Mouse (Mus musculus): ENCODE measurements around the gene Slc25a39. TPM values are rescaled to one million over a fixed set of nuclear protein-coding genes. Genes with fewer than 3 reads are reported as not detected.

Gene Slc25a39
- 388 and 390 TPM in 2 replicates for polyA plus RNA-seq (2015; fragmentation: Nextera tagmentation; extraction: Ambion mirVana)

GRCm38 (mm10) chr11:102407834-102408215, at the start of gene Slc25a39:
Slc25a39 (minus strand) TSS chr11:102407946.
- H3K9ac ChIP-seq, result peak within 1 kb of the TSS; percentile 96
- no peaks in the 10 kb centered on the region for H3K9me3 ChIP-seq (replicated peaks)
- H3K27me3 ChIP-seq, result peaks cover 6% of the 10 kb centered on the region
- peaks cover 65% of the 10 kb centered on the region for H3K4me1 ChIP-seq (replicated peaks)
- peak within 1 kb of the TSS; percentile 86 for H3K4me2 ChIP-seq
- no peak for ATAC-seq (ENCODE audit: low read depth)
- peaks cover 35% of the 10 kb centered on the region for H3K36me3 ChIP-seq
- DNase-seq, result no peak
- H3K27ac ChIP-seq, result peak within 1 kb of the TSS; percentile 97
- whole genome bisulfite sequencing (ENCODE audit: insufficient replicate concordance), result under 1% methylated on average over 19 of the region's 19 CpGs
- peak within 1 kb of the TSS; percentile 87 for H3K4me3 ChIP-seq (replicated peaks)

- peak; percentile 62 for DNase-seq
- H3K9me3 ChIP-seq (replicated peaks), result no peaks in the 10 kb centered on the region
- no peak overlapping the region for H3K27ac ChIP-seq
- H3K9ac ChIP-seq, result peak overlapping the region; percentile 43; the same call in 1 of the 2 replicates
- WGBS (ENCODE audit: insufficient replicate concordance), result 13% methylated on average over 40 of the region's 40 CpGs
- peaks cover 36% of the 10 kb centered on the region for H3K4me1 ChIP-seq (replicated peaks)
- H3K4me2 ChIP-seq, result peak overlapping the region; percentile 78
- peak overlapping the region; percentile 54 for H3K4me3 ChIP-seq (replicated peaks)
- H3K27me3 ChIP-seq, result peaks cover 29% of the 10 kb centered on the region
- ATAC-seq (ENCODE audit: low read depth), result peak; percentile 84
- H3K36me3 ChIP-seq, result no peaks in the 10 kb centered on the region
These were observed 48.1 kb upstream of the Slc25a39 start for GRCm38 (mm10) chr11:102455740-102456396.

- Histone ChIP-seq H3K9ac (no peak overlapping the region), H3K27ac (no peak overlapping the region), H3K27me3 (peaks cover 56% of the 10 kb centered on the region), H3K9me3 (replicated peaks) (no peaks in the 10 kb centered on the region), H3K4me3 (replicated peaks) (no peak overlapping the region), H3K36me3 (no peaks in the 10 kb centered on the region), H3K4me2 (no peak overlapping the region), H3K4me1 (replicated peaks) (peaks cover 28% of the 10 kb centered on the region)
- no peak for ATAC-seq (ENCODE audit: low read depth)
- DNase-seq, result no peak
- WGBS (ENCODE audit: insufficient replicate concordance), result 41% methylated on average over 10 of the region's 10 CpGs
These were observed 45.4 kb upstream of the Slc25a39 start for GRCm38 (mm10) chr11:102453131-102453530.

DNA sequence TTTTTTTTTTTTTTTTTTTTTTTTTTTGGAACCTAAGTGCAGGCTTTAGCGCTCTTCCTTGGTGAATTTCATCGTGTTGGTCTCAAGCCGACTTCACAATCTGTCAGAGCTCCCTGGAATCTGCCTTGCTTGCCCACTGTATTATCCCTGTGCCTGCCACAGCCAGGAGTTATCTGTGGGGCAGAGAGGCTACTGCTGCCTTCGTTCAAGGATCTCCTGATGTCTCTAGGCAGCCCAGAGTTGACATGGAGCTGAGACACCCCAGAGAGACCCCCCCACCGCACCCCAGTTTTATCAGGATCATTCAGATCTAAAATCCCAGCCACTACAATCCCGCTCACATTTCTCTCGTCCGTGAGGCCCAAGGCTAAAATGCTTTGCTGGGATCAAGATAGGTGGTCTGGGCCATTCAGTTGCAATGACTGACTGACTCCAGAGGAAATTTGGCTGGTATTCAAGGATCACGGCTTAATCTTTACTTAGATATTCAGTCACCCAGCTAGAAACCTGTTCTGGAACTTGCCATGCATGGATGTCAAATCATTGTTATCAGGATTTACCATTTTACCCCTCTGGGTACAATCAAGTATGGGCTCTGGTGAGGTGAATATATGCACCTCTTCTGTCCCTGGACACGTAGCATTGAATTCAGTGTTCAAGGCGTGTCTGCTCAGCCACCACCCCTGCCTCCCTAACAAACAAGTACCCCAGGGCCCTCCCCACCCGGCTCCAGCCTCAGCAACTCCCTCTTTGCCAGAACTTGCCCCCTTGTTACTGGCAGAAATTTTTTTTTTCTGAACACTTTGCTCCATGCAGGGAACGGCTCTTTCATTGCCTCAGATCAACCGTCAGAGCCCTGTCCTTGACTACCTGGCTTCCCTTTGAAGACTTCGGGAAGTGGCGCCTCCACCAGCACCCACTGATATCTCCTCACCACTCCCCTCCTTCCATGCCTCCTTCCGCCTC, 41.6 kb upstream of the Slc25a39 start:
- no peak overlapping the region for H3K4me2 ChIP-seq
- H3K36me3 ChIP-seq, result no peaks in the 10 kb centered on the region
- ATAC-seq (ENCODE audit: low read depth) (no peak), DNase-seq (no peak)
- peaks cover 29% of the 10 kb centered on the region for H3K4me1 ChIP-seq (replicated peaks)
- no peaks in the 10 kb centered on the region for H3K9me3 ChIP-seq (replicated peaks)
- WGBS (ENCODE audit: insufficient replicate concordance), result 43% methylated on average over 17 of the region's 17 CpGs
- H3K9ac ChIP-seq, result no peak overlapping the region
- H3K4me3 ChIP-seq (replicated peaks), result no peak overlapping the region
- H3K27ac ChIP-seq, result no peak overlapping the region
- H3K27me3 ChIP-seq, result peaks cover 85% of the 10 kb centered on the region

GRCm38 (mm10) chr11:102448327-102448726, 40.6 kb upstream of the Slc25a39 start:
- H3K4me2 ChIP-seq, result no peak overlapping the region
- no peak overlapping the region for H3K4me3 ChIP-seq (replicated peaks)
- H3K9ac ChIP-seq, result no peak overlapping the region
- no peaks in the 10 kb centered on the region for H3K36me3 ChIP-seq
- H3K27ac ChIP-seq, result no peak overlapping the region
- no peak for DNase-seq
- H3K9me3 ChIP-seq (replicated peaks), result no peaks in the 10 kb centered on the region
- WGBS (ENCODE audit: insufficient replicate concordance), result 18% methylated on average over 8 of the region's 8 CpGs
- peaks cover 29% of the 10 kb centered on the region for H3K4me1 ChIP-seq (replicated peaks)
- ATAC-seq (ENCODE audit: low read depth), result no peak
- peaks cover 92% of the 10 kb centered on the region for H3K27me3 ChIP-seq

DNA sequence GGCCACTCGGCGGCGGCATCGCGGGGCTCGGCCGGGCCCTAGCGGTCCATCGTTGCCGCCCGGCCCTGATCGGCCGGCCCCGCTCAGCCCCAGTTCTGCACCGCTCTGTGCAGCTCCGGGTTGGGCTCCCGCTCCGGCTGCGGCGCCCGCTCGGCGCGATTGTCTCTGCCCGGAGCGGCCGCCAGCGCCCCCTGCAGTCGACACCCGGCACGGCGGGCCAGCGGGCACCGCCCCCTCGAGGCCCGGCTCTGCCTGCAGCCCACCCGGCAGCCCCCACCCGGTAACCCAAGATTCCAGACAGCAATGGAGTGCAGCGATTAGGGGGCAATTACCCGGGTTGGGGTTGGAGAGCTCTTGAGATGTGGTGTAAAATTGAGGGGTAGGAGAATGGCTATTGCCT, 39.8 kb upstream of the Slc25a39 start, which contains the start of gene Fam171a2:
Gene Fam171a2 (minus strand): TSS at position 186 of the 400 bp plus-strand sequence.
- under 1% methylated on average over 40 of the region's 40 CpGs for WGBS (ENCODE audit: insufficient replicate concordance)
- Histone ChIP-seq H3K27ac (peak within 1 kb of the TSS; percentile 53), H3K9ac (peak within 1 kb of the TSS; percentile 72), H3K27me3 (peaks cover 90% of the 10 kb centered on the region), H3K36me3 (no peaks in the 10 kb centered on the region), H3K9me3 (replicated peaks) (no peaks in the 10 kb centered on the region), H3K4me2 (peak within 1 kb of the TSS; percentile 85), H3K4me1 (replicated peaks) (peaks cover 29% of the 10 kb centered on the region), H3K4me3 (replicated peaks) (peak within 1 kb of the TSS; percentile 65)
- DNase-seq, result peak; percentile 48
- peak; percentile 74 for ATAC-seq (ENCODE audit: low read depth)

DNA sequence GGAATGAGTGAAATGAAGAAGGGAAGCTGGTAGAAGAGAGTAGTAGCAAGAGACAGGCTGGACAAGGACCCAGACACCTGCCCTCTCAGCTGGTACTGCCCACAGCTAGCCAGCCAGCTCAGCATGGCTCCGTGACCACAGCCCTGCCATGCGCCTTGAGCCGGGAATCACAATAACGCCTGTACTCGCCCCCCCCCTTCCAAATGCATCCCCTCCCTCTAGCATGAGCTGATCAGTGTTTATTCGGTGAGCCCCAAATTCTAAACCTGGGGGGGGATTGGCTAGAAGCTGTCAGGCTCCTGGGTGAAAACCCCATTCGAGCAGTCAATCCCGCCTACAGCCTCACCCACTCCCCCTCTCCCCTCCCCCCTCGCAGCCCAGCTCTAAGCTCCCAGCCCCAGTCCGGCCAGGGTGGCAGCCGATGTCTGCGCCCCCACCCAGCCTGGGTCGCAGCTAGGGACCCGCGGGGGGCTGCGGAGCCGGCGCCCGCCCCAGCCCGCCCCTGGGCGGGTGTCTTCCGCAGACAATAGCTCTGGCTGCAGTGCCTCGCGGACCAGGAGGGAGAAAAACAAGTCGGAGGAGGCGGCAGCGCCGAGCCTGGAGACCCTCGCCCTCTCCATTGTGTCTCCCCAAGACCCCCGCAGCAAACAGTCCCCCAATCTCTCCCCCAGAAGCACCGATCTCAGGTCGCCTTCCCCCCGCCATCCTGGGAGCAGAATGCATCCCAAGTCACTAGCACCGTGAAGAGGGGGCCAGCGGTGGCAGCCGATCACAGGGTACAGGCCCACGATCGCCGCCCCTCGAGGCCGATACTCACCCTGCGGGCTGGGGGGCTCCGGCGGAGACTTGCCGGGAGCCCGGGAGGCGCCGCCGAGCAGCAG, 39.1 kb upstream of the Slc25a39 start:
- Histone ChIP-seq H3K9ac (peak overlapping the region; percentile 72), H3K4me3 (replicated peaks) (peak overlapping the region; percentile 65), H3K9me3 (replicated peaks) (no peaks in the 10 kb centered on the region), H3K27me3 (peaks cover 88% of the 10 kb centered on the region), H3K27ac (peak overlapping the region; percentile 53), H3K4me1 (replicated peaks) (peaks cover 29% of the 10 kb centered on the region), H3K36me3 (no peaks in the 10 kb centered on the region), H3K4me2 (peak overlapping the region; percentile 85)
- 2% methylated on average over 48 of the region's 49 CpGs for WGBS (ENCODE audit: insufficient replicate concordance)
- ATAC-seq (ENCODE audit: low read depth), result no peak; the same call in 1 of the 2 replicates
- no peak for DNase-seq

DNA sequence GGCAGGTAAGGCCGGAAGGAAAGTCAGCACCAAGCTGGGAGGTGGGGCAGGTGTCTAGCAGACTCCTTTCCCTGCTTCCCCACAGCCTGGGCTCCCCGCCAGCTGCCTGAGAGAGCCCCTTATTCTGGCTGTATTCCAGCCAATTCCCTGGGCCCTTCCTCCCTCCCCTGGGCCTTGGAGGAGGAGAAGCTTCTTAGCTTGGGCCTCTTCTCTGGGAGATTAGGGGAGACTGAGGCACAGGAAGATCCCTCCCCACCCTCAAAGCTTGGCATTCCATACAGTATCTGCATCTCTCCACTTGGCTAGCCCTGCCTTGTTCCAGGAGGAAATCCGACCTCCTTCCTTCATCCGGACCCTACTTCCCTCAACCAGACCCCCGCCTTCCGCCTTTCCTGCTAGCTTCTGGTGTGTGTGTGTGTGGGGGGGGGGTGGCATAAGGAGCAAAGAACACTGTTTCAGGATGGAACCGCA, 38.2 kb upstream of the Slc25a39 start:
- ATAC-seq (ENCODE audit: low read depth), result no peak
- no peaks in the 10 kb centered on the region for H3K9me3 ChIP-seq (replicated peaks)
- H3K27ac ChIP-seq, result peak overlapping the region; percentile 53; the same call in 1 of the 2 replicates
- WGBS (ENCODE audit: insufficient replicate concordance), result 31% methylated on average over 7 of the region's 7 CpGs
- DNase-seq, result no peak
- peak overlapping the region; percentile 85 for H3K4me2 ChIP-seq
- H3K4me3 ChIP-seq (replicated peaks), result peak overlapping the region; percentile 65; the same call in 1 of the 2 replicates
- H3K36me3 ChIP-seq, result no peaks in the 10 kb centered on the region
- H3K27me3 ChIP-seq, result peaks cover 81% of the 10 kb centered on the region
- H3K4me1 ChIP-seq (replicated peaks), result peaks cover 29% of the 10 kb centered on the region
- H3K9ac ChIP-seq, result no peak overlapping the region

DNA sequence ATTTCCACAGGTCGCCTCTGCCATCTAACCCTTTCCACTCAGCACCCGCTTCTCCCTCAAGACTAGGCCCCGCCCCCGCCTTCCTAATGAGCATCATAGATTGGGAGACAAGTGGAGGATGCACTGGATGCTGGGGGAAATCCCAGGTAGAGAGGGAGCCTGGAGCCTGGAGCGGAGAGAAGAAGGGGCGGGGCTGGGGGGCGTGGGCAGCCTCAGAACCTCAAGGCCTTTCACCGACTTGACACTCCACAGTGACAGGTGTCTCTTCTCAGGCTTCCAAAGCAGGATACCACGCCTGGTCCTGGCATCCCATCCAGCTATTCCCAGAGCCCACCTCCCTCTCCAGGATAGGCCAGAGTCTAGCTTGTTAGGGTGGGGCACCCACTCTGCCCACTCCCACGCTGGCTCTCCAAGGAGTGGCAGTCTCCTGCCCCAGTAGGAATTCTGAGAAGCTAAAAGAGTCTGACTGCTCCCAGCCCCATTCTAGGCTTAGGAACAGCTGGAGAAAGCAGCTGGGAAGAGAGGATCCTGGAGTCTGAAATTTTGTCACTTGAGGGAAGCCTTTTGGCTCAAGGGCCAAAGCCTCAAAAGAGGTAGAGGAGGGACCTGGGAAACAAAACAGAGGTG, 37.6 kb upstream of the Slc25a39 start:
- 44% methylated on average over 10 of the region's 10 CpGs for WGBS (ENCODE audit: insufficient replicate concordance)
- Histone ChIP-seq H3K4me3 (replicated peaks) (no peak overlapping the region; the same call in 1 of the 2 replicates), H3K4me1 (replicated peaks) (peaks cover 29% of the 10 kb centered on the region), H3K9me3 (replicated peaks) (no peaks in the 10 kb centered on the region), H3K4me2 (0 out of 2 replicates have a peak overlapping the region, but pooled peaks have one; percentile 85), H3K27ac (no peak overlapping the region), H3K9ac (no peak overlapping the region), H3K27me3 (peaks cover 78% of the 10 kb centered on the region), H3K36me3 (no peaks in the 10 kb centered on the region)
- ATAC-seq (ENCODE audit: low read depth) (no peak), DNase-seq (no peak)

- H3K9me3 ChIP-seq (replicated peaks), result no peaks in the 10 kb centered on the region
- no peak overlapping the region for H3K4me2 ChIP-seq
- DNase-seq (no peak), ATAC-seq (ENCODE audit: low read depth) (no peak)
- no peak overlapping the region for H3K27ac ChIP-seq
- no peak overlapping the region for H3K9ac ChIP-seq
- whole genome bisulfite sequencing (ENCODE audit: insufficient replicate concordance), result 50% methylated on average over 6 of the region's 6 CpGs
- no peak overlapping the region for H3K4me3 ChIP-seq (replicated peaks)
- peaks cover 78% of the 10 kb centered on the region for H3K27me3 ChIP-seq
- H3K4me1 ChIP-seq (replicated peaks), result peaks cover 29% of the 10 kb centered on the region
- no peaks in the 10 kb centered on the region for H3K36me3 ChIP-seq
These were observed 37.0 kb upstream of the Slc25a39 start for GRCm38 (mm10) chr11:102444781-102445180.
